Mouse (Mus musculus) kidney, embryonic 14.5 days (tissue): Measurements from ENCODE around the gene Ptch1. TPM values are rescaled to one million over a fixed set of nuclear protein-coding genes. Genes with fewer than 3 reads are reported as not detected.

Experiments
- ATAC-seq: fragments of 200-750 bp; cut with Nextera tagmentation; 2 replicates; pipeline ENCODE4 v1.8.0; 2017; ENCODE audit warnings: moderate number of reproducible peaks, mild to moderate bottlenecking, moderate TSS enrichment, moderate library complexity; ENCODE audit not compliant: low FRiP score, low TSS enrichment
- H3K27ac ChIP-seq: fragments of 300-500 bp; sonication (generic); 2 replicates; pipeline ENCODE4 v1.5.1; 2014; ENCODE audit warnings: low read depth, mild to moderate bottlenecking, low read length, moderate library complexity, mixed read lengths
- H3K27me3 ChIP-seq: fragments of 300-500 bp; sonication (generic); 2 replicates; pipeline ENCODE4 v1.6.1; 2014; ENCODE audit warnings: mild to moderate bottlenecking, low read length; ENCODE audit not compliant: control insufficient read depth, insufficient read depth
- H3K36me3 ChIP-seq: fragments of 300-500 bp; sonication (generic); 2 replicates; pipeline ENCODE4 v1.6.1; 2014; ENCODE audit warnings: low read length, mixed read lengths; ENCODE audit not compliant: control insufficient read depth, insufficient read depth
- H3K4me1 ChIP-seq: fragments of 300-500 bp; sonication (generic); 2 replicates; pipeline ENCODE4 v1.6.1; 2014; ENCODE audit warnings: low read length, mixed read lengths; ENCODE audit not compliant: control insufficient read depth, insufficient read depth
- H3K4me2 ChIP-seq: fragments of 300-500 bp; sonication (generic); replicated peaks from 2 replicates; pipeline ENCODE4 v1.6.1; 2014; ENCODE audit warnings: low read depth, mild to moderate bottlenecking, low read length
- H3K4me3 ChIP-seq: fragments of 300-500 bp; sonication (generic); 2 replicates; pipeline ENCODE4 v1.5.1; 2014; ENCODE audit warnings: mild to moderate bottlenecking, low read length
- H3K9ac ChIP-seq: fragments of 300-500 bp; sonication (generic); 2 replicates; pipeline ENCODE4 v1.6.1; 2014; ENCODE audit warnings: low read depth, mild to moderate bottlenecking, low read length, moderate library complexity
- H3K9me3 ChIP-seq: fragments of 300-500 bp; sonication (generic); 2 replicates; pipeline ENCODE4 v1.6.1; 2016; ENCODE audit warnings: low read length; ENCODE audit not compliant: control insufficient read depth
- whole genome bisulfite sequencing: fragments of 180-500 bp; shearing (Covaris S2); extraction: QIAGEN DNeasy Blood & Tissue Kit; methylation state at CpG from one replicate; pipeline ENCODE4 v1.1.7; 2014; 5-methylcytosine and 5-hydroxymethylcytosine counted together
- polyA plus RNA-seq: library from polyadenylated mRNA; unstranded; fragments of >200 nt; fragmentation: Nextera tagmentation; extraction: Ambion mirVana; gene quantifications from 2 replicates; pipeline ENCODE4 v1.2.1, GENCODE M21; 2014

Gene Ptch1
- polyA plus RNA-seq, 1 experiment from 2014 or later = 28.2 TPM

DNA sequence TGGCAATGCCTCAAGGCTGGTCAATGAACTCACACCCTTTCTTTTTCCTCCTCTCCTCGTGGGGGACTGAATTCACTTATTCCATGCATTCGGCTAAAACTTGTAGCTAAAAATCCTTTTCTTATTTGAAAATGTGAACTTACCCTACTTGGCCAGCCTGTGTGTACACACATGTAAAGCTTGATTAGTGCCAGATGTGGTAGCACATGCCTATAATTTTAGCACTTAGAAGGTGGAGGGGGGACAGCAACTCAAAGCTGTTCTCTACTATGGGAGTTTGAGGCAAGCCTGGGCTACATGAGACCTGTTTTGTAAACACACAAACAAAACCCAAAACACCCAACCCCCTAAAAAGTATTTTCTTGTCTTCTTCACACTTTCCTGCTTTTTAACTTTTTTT lies 56.9 kb downstream of the Ptch1 start:
- peaks cover 95% of the 10 kb centered on the region for H3K36me3 ChIP-seq
- H3K4me3 ChIP-seq = no peak overlapping the region
- no peak overlapping the region for H3K4me2 ChIP-seq
- no peaks in the 10 kb centered on the region for H3K27me3 ChIP-seq
- WGBS = 89% methylated on average over 2 of the region's 2 CpGs
- ATAC-seq = no peak
- H3K4me1 ChIP-seq = no peaks in the 10 kb centered on the region
- no peak overlapping the region for H3K27ac ChIP-seq
- no peaks in the 10 kb centered on the region for H3K9me3 ChIP-seq
- no peak overlapping the region for H3K9ac ChIP-seq

DNA sequence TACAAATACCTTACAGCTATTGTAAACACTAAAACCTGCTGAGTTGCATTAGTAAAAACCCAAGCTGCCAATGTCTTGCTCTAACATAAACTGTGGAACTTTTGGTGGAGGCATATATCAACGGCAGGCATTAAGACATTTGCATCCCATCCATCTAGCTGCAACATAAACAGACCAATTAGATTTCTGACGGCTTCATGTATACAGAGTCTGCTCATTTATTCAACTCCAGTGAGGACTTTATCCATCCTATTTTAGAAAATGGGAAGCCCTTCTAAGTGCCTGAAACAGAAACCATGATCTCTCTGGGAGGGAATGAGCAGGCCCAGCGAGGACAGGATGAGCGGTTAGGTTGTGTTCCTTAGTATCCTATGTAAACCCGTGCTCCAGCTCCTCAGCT lies 57.9 kb downstream of the Ptch1 start:
- Histone ChIP-seq H3K4me2 (no peak overlapping the region), H3K27me3 (no peaks in the 10 kb centered on the region), H3K9ac (no peak overlapping the region), H3K4me3 (no peak overlapping the region), H3K9me3 (no peaks in the 10 kb centered on the region), H3K36me3 (peaks cover 99% of the 10 kb centered on the region), H3K4me1 (no peaks in the 10 kb centered on the region), H3K27ac (no peak overlapping the region; the same call in 1 of the 2 replicates)
- ATAC-seq = no peak
- 85% methylated on average over 5 of the region's 5 CpGs for WGBS

DNA sequence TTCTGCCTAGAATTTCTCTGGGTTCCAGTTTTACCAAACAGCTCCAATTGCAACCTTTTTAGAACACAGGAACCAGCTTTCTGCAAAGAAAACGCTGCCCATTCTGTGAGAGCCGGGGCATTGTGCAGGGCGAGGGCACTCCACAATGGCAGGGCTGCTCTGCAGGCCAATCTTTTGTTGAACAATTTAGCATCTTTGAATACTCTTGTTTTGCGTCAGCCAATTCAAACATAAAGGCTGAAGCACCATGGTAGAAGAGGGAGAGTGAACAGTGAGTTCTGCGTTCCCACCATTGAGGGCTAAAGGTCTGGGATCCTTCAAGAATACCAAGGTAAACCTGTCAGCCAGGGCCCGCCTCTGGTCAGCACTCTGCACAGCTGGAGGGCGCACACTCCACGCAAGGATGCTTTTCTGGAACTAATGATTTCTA lies 58.5 kb downstream of the Ptch1 start:
- Histone ChIP-seq H3K9ac (no peak overlapping the region), H3K27me3 (no peaks in the 10 kb centered on the region), H3K36me3 (peaks cover 99% of the 10 kb centered on the region), H3K4me3 (no peak overlapping the region), H3K4me2 (no peak overlapping the region), H3K4me1 (no peaks in the 10 kb centered on the region), H3K27ac (no peak overlapping the region; the same call in 1 of the 2 replicates), H3K9me3 (no peaks in the 10 kb centered on the region)
- ATAC-seq = no peak
- WGBS = 68% methylated on average over 8 of the region's 8 CpGs

- H3K36me3 ChIP-seq = peaks cover 96% of the 10 kb centered on the region
- ATAC-seq = no peak
- no peak overlapping the region for H3K4me3 ChIP-seq
- H3K9ac ChIP-seq = no peak overlapping the region
- 77% methylated on average over 26 of the region's 26 CpGs for WGBS
- H3K27me3 ChIP-seq = no peaks in the 10 kb centered on the region
- H3K4me1 ChIP-seq = no peaks in the 10 kb centered on the region
- H3K9me3 ChIP-seq = no peaks in the 10 kb centered on the region
- H3K4me2 ChIP-seq = no peak overlapping the region
- H3K27ac ChIP-seq = no peak overlapping the region
Observed at GRCm38 (mm10) chr13:63513374-63514098, 59.9 kb downstream of the Ptch1 start.

- Histone ChIP-seq H3K4me1 (no peaks in the 10 kb centered on the region), H3K9me3 (no peaks in the 10 kb centered on the region), H3K4me2 (no peak overlapping the region), H3K27ac (no peak overlapping the region), H3K36me3 (peaks cover 96% of the 10 kb centered on the region), H3K4me3 (no peak overlapping the region), H3K27me3 (no peaks in the 10 kb centered on the region), H3K9ac (no peak overlapping the region)
- no peak for ATAC-seq
- 69% methylated on average over 6 of the region's 6 CpGs for WGBS
Observed at GRCm38 (mm10) chr13:63512411-63512810, 61.0 kb downstream of the Ptch1 start.

DNA sequence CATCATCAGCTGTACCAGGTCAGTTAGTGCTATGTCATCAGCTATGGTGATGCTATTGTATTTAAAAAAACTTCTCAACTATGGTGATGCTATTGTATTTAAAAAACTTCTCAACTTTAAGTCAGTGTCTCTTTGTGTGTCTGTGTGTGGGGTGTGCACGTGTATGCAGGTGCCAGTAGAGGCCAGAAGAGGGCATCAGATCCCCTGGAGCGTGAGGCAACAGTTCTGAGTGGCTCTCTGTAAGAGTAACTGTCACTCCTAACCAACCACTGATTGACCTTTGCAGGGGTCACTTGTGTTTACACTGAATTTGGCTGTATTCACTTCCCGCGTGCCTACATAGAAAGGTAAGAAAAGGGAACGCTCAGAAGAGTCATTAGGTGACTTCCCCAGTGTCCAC lies 65.6 kb downstream of the Ptch1 start:
- Histone ChIP-seq H3K4me3 (no peak overlapping the region), H3K4me1 (no peaks in the 10 kb centered on the region), H3K36me3 (peaks cover 51% of the 10 kb centered on the region), H3K27ac (no peak overlapping the region), H3K9me3 (no peaks in the 10 kb centered on the region), H3K4me2 (no peak overlapping the region), H3K9ac (no peak overlapping the region), H3K27me3 (no peaks in the 10 kb centered on the region)
- ATAC-seq = no peak
- 88% methylated on average over 5 of the region's 5 CpGs for WGBS

- Histone ChIP-seq H3K36me3 (peaks cover 44% of the 10 kb centered on the region), H3K4me1 (no peaks in the 10 kb centered on the region), H3K9me3 (no peaks in the 10 kb centered on the region), H3K4me3 (no peak overlapping the region), H3K9ac (no peak overlapping the region), H3K4me2 (no peak overlapping the region), H3K27me3 (no peaks in the 10 kb centered on the region), H3K27ac (no peak overlapping the region)
- ATAC-seq = no peak
- 87% methylated on average over 6 of the region's 6 CpGs for WGBS
Observed at GRCm38 (mm10) chr13:63507001-63507556, 66.3 kb downstream of the Ptch1 start.

GRCm38 (mm10) chr13:63506364-63506763 lies 67.0 kb downstream of the Ptch1 start:
- H3K4me1 ChIP-seq = no peaks in the 10 kb centered on the region
- WGBS = 65% methylated on average over 1 of the region's 1 CpGs
- H3K27ac ChIP-seq = no peak overlapping the region
- H3K27me3 ChIP-seq = no peaks in the 10 kb centered on the region
- no peak overlapping the region for H3K4me3 ChIP-seq
- no peak overlapping the region for H3K9ac ChIP-seq
- ATAC-seq = no peak
- H3K9me3 ChIP-seq = no peaks in the 10 kb centered on the region
- H3K36me3 ChIP-seq = peaks cover 37% of the 10 kb centered on the region
- no peak overlapping the region for H3K4me2 ChIP-seq

DNA sequence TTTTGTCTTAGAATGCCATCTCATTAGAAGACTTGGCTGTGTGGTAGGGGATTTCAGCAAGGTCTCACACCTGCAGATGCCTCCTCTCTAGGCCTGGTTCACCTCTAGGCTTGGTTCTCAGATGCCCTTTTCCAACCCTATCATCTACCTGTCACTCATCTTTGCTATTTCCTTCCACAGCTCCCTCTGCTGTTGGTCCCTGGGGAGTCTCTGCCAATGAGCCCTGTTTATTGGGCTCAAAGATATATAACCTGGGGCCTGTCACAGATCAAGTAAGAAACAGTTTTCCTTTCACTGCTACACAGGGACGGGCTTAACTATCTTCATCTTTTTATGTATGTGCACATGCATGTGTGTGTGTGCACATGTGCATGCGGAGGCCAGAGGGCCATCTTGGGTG lies 71.0 kb downstream of the Ptch1 start:
- 87% methylated on average over 2 of the region's 2 CpGs for WGBS
- H3K9me3 ChIP-seq = no peaks in the 10 kb centered on the region
- no peak overlapping the region for H3K27ac ChIP-seq
- no peak overlapping the region for H3K4me2 ChIP-seq
- no peaks in the 10 kb centered on the region for H3K4me1 ChIP-seq
- H3K36me3 ChIP-seq = 0 out of 2 replicates have a peak, but pooled peaks cover under 1% of the 10 kb centered on the region
- ATAC-seq = no peak
- no peak overlapping the region for H3K9ac ChIP-seq
- H3K4me3 ChIP-seq = no peak overlapping the region
- no peaks in the 10 kb centered on the region for H3K27me3 ChIP-seq
